Mouse (Mus musculus) CH12.LX (cell line): Measurements from ENCODE around the gene Ralgapb.
A peak's percentile ranks its signal among the peaks of the same experiment; 100 is the strongest.

Source experiments
- CTCF ChIP-seq, 2 experiments: IDR thresholded peaks in 1 of 2; conservative IDR thresholded peaks in 1 of 2; 2 replicates each; pipeline ENCODE4 v1.5.1; 2011 to 2012; ENCODE audit warnings: low read depth in 2 of 2, low read length in 2 of 2, improper control_type of control experiment in 1 of 2, inconsistent platforms in 1 of 2, mild to moderate bottlenecking in 1 of 2, moderate library complexity in 1 of 2
- E2F4 ChIP-seq: IDR thresholded peaks from 2 replicates; pipeline ENCODE4 v1.6.1; 2011; ENCODE audit warnings: low read depth, low read length, improper control_type of control experiment; ENCODE audit not compliant: insufficient replicate concordance
- EP300 ChIP-seq: IDR thresholded peaks from 2 replicates; pipeline ENCODE4 v1.6.1; 2011; ENCODE audit warnings: low read length, improper control_type of control experiment
- ETS1 ChIP-seq: conservative IDR thresholded peaks from 2 replicates; pipeline ENCODE4 v1.6.1; 2012; ENCODE audit warnings: low read depth, mild to moderate bottlenecking, inconsistent platforms, low read length, improper control_type of control experiment, moderate library complexity
- JUND ChIP-seq: conservative IDR thresholded peaks from 2 replicates; pipeline ENCODE4 v1.6.1; 2011; ENCODE audit warnings: low read depth, low read length, improper control_type of control experiment
- MYC ChIP-seq: IDR thresholded peaks from 2 replicates; pipeline ENCODE4 v1.6.1; 2011; ENCODE audit warnings: low read depth, mild to moderate bottlenecking, improper control_type of control experiment, low read length
- NRF1 ChIP-seq: IDR thresholded peaks from 2 replicates; pipeline ENCODE4 v1.6.1; 2014; ENCODE audit warnings: low read depth, mild to moderate bottlenecking, inconsistent platforms, low read length, improper control_type of control experiment, moderate library complexity
- POLR2A ChIP-seq: IDR thresholded peaks from 2 replicates; pipeline ENCODE4 v1.6.1; 2011; ENCODE audit warnings: low read depth, mild to moderate bottlenecking, improper control_type of control experiment, low read length
- POLR2AphosphoS2 ChIP-seq: IDR thresholded peaks from 2 replicates; pipeline ENCODE4 v1.6.1; 2011; ENCODE audit warnings: low read depth, low read length, improper control_type of control experiment
- TCF12 ChIP-seq: IDR thresholded peaks from 2 replicates; pipeline ENCODE4 v1.6.1; 2014; ENCODE audit warnings: low read depth, mild to moderate bottlenecking, inconsistent platforms, low read length, improper control_type of control experiment

GRCm38 (mm10) chr2:158410022-158411014 lies 670 bp downstream of the Ralgapb start:
- peak in 1 of 2 experiments; percentile 43; a peak in 2 of 4 replicates for TF ChIP-seq CTCF (conservative IDR thresholded peaks at IDR 0.05 in 1 of 2, IDR thresholded peaks at IDR 0.05 in 1 of 2; ENCODE audit: low read depth in 2 of 2, low read length in 2 of 2)
- TF ChIP-seq E2F4, result no peak
- TF ChIP-seq NRF1, result no peak
- TF ChIP-seq EP300, result no peak
- TF ChIP-seq ETS1, result no peak
- TF ChIP-seq POLR2A, result no peak
- TF ChIP-seq POLR2AphosphoS2, result no peak
- no peak for TF ChIP-seq TCF12
- TF ChIP-seq JUND, result no peak
- TF ChIP-seq MYC, result no peak
